Comparison of ENCODE assay signal across 15 mouse cellular contexts in the genomic region with DNA sequence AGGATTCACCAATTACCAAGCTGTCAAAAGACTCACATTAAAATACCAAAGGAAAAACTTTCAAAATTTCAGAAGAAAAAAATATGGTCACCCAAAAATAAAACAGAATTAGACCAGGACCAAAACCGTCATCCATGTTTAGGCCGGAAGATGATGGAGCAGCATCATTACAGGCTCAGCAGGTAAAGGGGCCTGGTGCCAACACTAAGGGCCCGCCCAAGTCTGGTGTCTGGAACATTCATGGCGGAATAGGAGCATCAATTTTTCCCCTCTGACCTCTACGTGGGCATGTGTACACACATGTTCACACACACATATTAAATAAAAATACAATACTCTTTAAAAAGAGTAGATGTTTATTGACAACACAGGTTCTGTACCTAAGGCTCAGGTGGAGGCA.
"Had no signal": no experiment of that assay in that cellular context is flagged by ENCODE, and none has a peak within 500 bp of the region (broad histone marks: within the 10 kb centered on the region; RNA-seq: fewer than 3 reads in every experiment).

No protein-coding gene starts in this region.

- ATAC-seq: forebrain, embryonic 13.5 days; forebrain, embryonic 14.5 days; forebrain, embryonic 15.5 days; forebrain, embryonic 16.5 days; forebrain, postnatal 0 days had no signal

- DNase-seq: cerebellum, adult 9-10 months; cerebellum, adult 9-11 months; embryo, embryonic 11 days; forebrain, postnatal 0 days; gastrocnemius, adult 2 months; gastrocnemius, postnatal 10 days; gastrocnemius, postnatal 14 days; gastrocnemius, postnatal 25 days; gastrocnemius, postnatal 36 days; heart, adult 18-20 months; heart, adult 2 months had no signal
